25 mouse cellular contexts compared by ENCODE assay signal in the genomic region with DNA sequence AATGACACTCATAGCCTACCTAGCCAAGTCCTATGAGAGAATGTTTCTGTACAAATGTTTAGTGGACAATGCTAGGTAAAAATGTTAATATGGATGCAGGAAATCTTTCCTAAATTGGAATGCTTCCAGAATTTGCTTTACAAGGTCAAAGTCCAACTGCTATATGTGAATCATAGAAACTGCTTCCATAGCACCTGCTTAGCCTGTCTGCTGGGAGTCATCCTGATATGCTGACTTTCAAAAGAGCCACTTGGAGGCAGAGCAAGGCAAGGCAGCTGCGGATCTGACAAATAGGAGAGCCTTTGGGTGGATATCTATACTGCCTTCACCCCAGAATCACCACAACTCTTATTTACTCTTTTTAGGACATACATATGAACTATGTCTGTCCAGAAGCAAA. TPM values are rescaled to one million over a fixed set of nuclear protein-coding genes. Genes with fewer than 3 reads are reported as not detected.
DNase-seq lines count a peak whose midpoint lies in the region; ATAC-seq and TF ChIP-seq lines count a peak whose summit lies in the region.
"Had no signal": no experiment of that assay in that cellular context is flagged by ENCODE, and none has a peak within 500 bp of the region (broad histone marks: within the 10 kb centered on the region; RNA-seq: fewer than 3 reads in every experiment).

No protein-coding gene starts in this region.

- no peaks in the 10 kb centered on the region for H3K9me3 ChIP-seq in intestine, embryonic 15.5 days
- H3K9me3 ChIP-seq in intestine, postnatal 0 days (ENCODE audit: control insufficient read depth) = no peaks in the 10 kb centered on the region
- H3K9me3 ChIP-seq in stomach, embryonic 15.5 days = no peaks in the 10 kb centered on the region
- no peaks in the 10 kb centered on the region for H3K9me3 ChIP-seq in stomach, postnatal 0 days (ENCODE audit: control insufficient read depth, low read length)
- H3K9me3 ChIP-seq in forebrain, embryonic 14.5 days (replicated peaks; ENCODE audit: control insufficient read depth, low read length) = no peaks in the 10 kb centered on the region
- H3K9me3 ChIP-seq: embryonic facial prominence, embryonic 13.5 days; embryonic facial prominence, embryonic 15.5 days; forebrain, embryonic 10.5 days; forebrain, embryonic 12.5 days; forebrain, embryonic 15.5 days had no signal

- H3K4me1 ChIP-seq in intestine, embryonic 15.5 days (replicated peaks) = no peaks in the 10 kb centered on the region
- H3K4me1 ChIP-seq in intestine, postnatal 0 days (replicated peaks; ENCODE audit: control insufficient read depth, insufficient read depth, low read length) = peaks cover 5% of the 10 kb centered on the region; the same call in 1 of the 2 replicates
- H3K4me1 ChIP-seq in stomach, embryonic 15.5 days = no peaks in the 10 kb centered on the region
- no peaks in the 10 kb centered on the region for H3K4me1 ChIP-seq in stomach, postnatal 0 days (replicated peaks; ENCODE audit: control insufficient read depth, insufficient read depth)
- no peaks in the 10 kb centered on the region for H3K4me1 ChIP-seq in forebrain, embryonic 14.5 days (ENCODE audit: control insufficient read depth, insufficient read depth, low read length)
- H3K4me1 ChIP-seq: embryonic facial prominence, embryonic 13.5 days; embryonic facial prominence, embryonic 15.5 days; forebrain, embryonic 10.5 days; forebrain, embryonic 12.5 days; forebrain, embryonic 15.5 days had no signal

- 51% methylated on average over 1 of the region's 1 CpGs for WGBS in intestine, embryonic 15.5 days
- 25% methylated on average over 1 of the region's 1 CpGs for WGBS in intestine, postnatal 0 days
- 67% methylated on average over 1 of the region's 1 CpGs for WGBS in stomach, embryonic 15.5 days
- WGBS in stomach, postnatal 0 days = 76% methylated on average over 1 of the region's 1 CpGs
- WGBS in forebrain, embryonic 14.5 days = 65% methylated on average over 1 of the region's 1 CpGs

- H3K36me3 ChIP-seq in intestine, embryonic 15.5 days = no peaks in the 10 kb centered on the region
- H3K36me3 ChIP-seq in intestine, postnatal 0 days (ENCODE audit: control insufficient read depth, insufficient read depth) = no peaks in the 10 kb centered on the region
- no peaks in the 10 kb centered on the region for H3K36me3 ChIP-seq in stomach, embryonic 15.5 days
- H3K36me3 ChIP-seq in stomach, postnatal 0 days (ENCODE audit: control insufficient read depth, insufficient read depth, low read length) = no peaks in the 10 kb centered on the region
- no peaks in the 10 kb centered on the region for H3K36me3 ChIP-seq in forebrain, embryonic 14.5 days (ENCODE audit: control insufficient read depth, insufficient read depth, low read length)
- H3K36me3 ChIP-seq: embryonic facial prominence, embryonic 13.5 days; embryonic facial prominence, embryonic 15.5 days; forebrain, embryonic 10.5 days; forebrain, embryonic 12.5 days; forebrain, embryonic 15.5 days had no signal

- H3K4me2 ChIP-seq in intestine, embryonic 15.5 days (replicated peaks) = no peak overlapping the region
- no peak overlapping the region for H3K4me2 ChIP-seq in intestine, postnatal 0 days (replicated peaks; ENCODE audit: low read depth)
- no peak overlapping the region for H3K4me2 ChIP-seq in stomach, embryonic 15.5 days
- no peak overlapping the region for H3K4me2 ChIP-seq in stomach, postnatal 0 days (replicated peaks; ENCODE audit: low read depth)
- no peak overlapping the region for H3K4me2 ChIP-seq in forebrain, embryonic 14.5 days (ENCODE audit: low read length)
- H3K4me2 ChIP-seq: embryonic facial prominence, embryonic 13.5 days; embryonic facial prominence, embryonic 15.5 days; forebrain, embryonic 12.5 days; forebrain, embryonic 15.5 days had no signal

- H3K4me3 ChIP-seq in intestine, embryonic 15.5 days (replicated peaks) = no peak overlapping the region
- H3K4me3 ChIP-seq in intestine, postnatal 0 days (ENCODE audit: low read depth, low read length) = no peak overlapping the region
- no peak overlapping the region for H3K4me3 ChIP-seq in stomach, embryonic 15.5 days (replicated peaks)
- no peak overlapping the region for H3K4me3 ChIP-seq in stomach, postnatal 0 days (ENCODE audit: low read depth, low read length)
- no peak overlapping the region for H3K4me3 ChIP-seq in forebrain, embryonic 14.5 days (ENCODE audit: low read depth, low read length)
- H3K4me3 ChIP-seq: embryonic facial prominence, embryonic 13.5 days; embryonic facial prominence, embryonic 15.5 days; erythroblast, embryonic 14.5 days; forebrain, embryonic 10.5 days; forebrain, embryonic 12.5 days; forebrain, embryonic 15.5 days had no signal

- no peak overlapping the region for H3K27ac ChIP-seq in intestine, embryonic 15.5 days
- H3K27ac ChIP-seq in intestine, postnatal 0 days (ENCODE audit: low read depth, low read length) = no peak overlapping the region
- H3K27ac ChIP-seq in stomach, embryonic 15.5 days = no peak overlapping the region
- no peak overlapping the region for H3K27ac ChIP-seq in stomach, postnatal 0 days (replicated peaks)
- H3K27ac ChIP-seq in forebrain, embryonic 14.5 days (ENCODE audit: low read depth, low read length) = no peak overlapping the region
- H3K27ac ChIP-seq: embryonic facial prominence, embryonic 13.5 days; embryonic facial prominence, embryonic 15.5 days; forebrain, embryonic 10.5 days; forebrain, embryonic 12.5 days; forebrain, embryonic 15.5 days had no signal

- no peak for TF ChIP-seq EP300 in stomach, postnatal 0 days (optimal IDR thresholded peaks at IDR 0.05)

- peak; percentile 25 for DNase-seq in stomach, postnatal 0 days (ENCODE audit: low spot score)
- no peak for DNase-seq in urinary bladder, postnatal 25 days (ENCODE audit: low spot score)
- no peak for DNase-seq in cerebellum, postnatal 14 days
- DNase-seq in forebrain, embryonic 14.5 days (ENCODE audit: low spot score) = no peak
- no peak for DNase-seq in thymus, postnatal 36 days
- DNase-seq: adrenal gland, adult 2 months; adrenal gland, postnatal 10 days; adrenal gland, postnatal 25 days; cerebellum, adult 11-12 months; cerebellum, adult 2 months; cerebellum, adult 9-10 months; cerebellum, postnatal 10 days; cerebellum, postnatal 36 days; embryo, embryonic 11 days; forebrain, postnatal 0 days had no signal

- no peak overlapping the region for H3K9ac ChIP-seq in intestine, embryonic 15.5 days
- H3K9ac ChIP-seq in intestine, postnatal 0 days (ENCODE audit: low read depth, low read length) = no peak overlapping the region
- H3K9ac ChIP-seq in stomach, embryonic 15.5 days = no peak overlapping the region
- H3K9ac ChIP-seq in stomach, postnatal 0 days (ENCODE audit: low read length) = no peak overlapping the region
- H3K9ac ChIP-seq in forebrain, embryonic 14.5 days (ENCODE audit: low read length) = no peak overlapping the region
- H3K9ac ChIP-seq: embryonic facial prominence, embryonic 13.5 days; embryonic facial prominence, embryonic 15.5 days; forebrain, embryonic 12.5 days; forebrain, embryonic 15.5 days; forebrain, postnatal 0 days had no signal

- ATAC-seq in intestine, embryonic 15.5 days = peak; percentile 86
- ATAC-seq in intestine, postnatal 0 days = peak; percentile 92
- ATAC-seq in stomach, embryonic 15.5 days (ENCODE audit: insufficient read depth, low FRiP score, low read depth) = peak; percentile 70; the same call in 1 of the 2 replicates
- peak; percentile 92 for ATAC-seq in stomach, postnatal 0 days (ENCODE audit: low FRiP score, low TSS enrichment)
- ATAC-seq in forebrain, embryonic 14.5 days = no peak
- ATAC-seq: forebrain, embryonic 15.5 days; forebrain, postnatal 0 days had no signal

- H3K27me3 ChIP-seq in intestine, embryonic 15.5 days (replicated peaks) = no peaks in the 10 kb centered on the region
- no peaks in the 10 kb centered on the region for H3K27me3 ChIP-seq in intestine, postnatal 0 days (replicated peaks; ENCODE audit: control insufficient read depth, insufficient read depth, low read length)
- H3K27me3 ChIP-seq in stomach, embryonic 15.5 days (replicated peaks) = no peaks in the 10 kb centered on the region
- H3K27me3 ChIP-seq in stomach, postnatal 0 days (ENCODE audit: control insufficient read depth, insufficient read depth, low read length) = no peaks in the 10 kb centered on the region
- no peaks in the 10 kb centered on the region for H3K27me3 ChIP-seq in forebrain, embryonic 14.5 days (replicated peaks; ENCODE audit: control insufficient read depth, insufficient read depth, low read length)
- H3K27me3 ChIP-seq: embryonic facial prominence, embryonic 13.5 days; embryonic facial prominence, embryonic 15.5 days; forebrain, embryonic 12.5 days; forebrain, embryonic 15.5 days had no signal

- peak; percentile 58 for TF ChIP-seq CTCF in intestine, postnatal 0 days (IDR thresholded peaks at IDR 0.05; ENCODE audit: low read depth)
- peak; percentile 52 for TF ChIP-seq CTCF in stomach, postnatal 0 days (IDR thresholded peaks at IDR 0.05; ENCODE audit: low read depth)

RNA-seq across cellular contexts. Expression of gene Cyp2j6, which starts 14.5 kb away (rescaled TPM):
- 28.3 and 29.1 TPM in 2 replicates for polyA plus RNA-seq in intestine, embryonic 15.5 days (2015; fragmentation: Nextera tagmentation; extraction: Ambion mirVana)
- polyA plus RNA-seq in intestine, postnatal 0 days (2015; fragmentation: Nextera tagmentation; extraction: Ambion mirVana) = 37.2 and 39.2 TPM in 2 replicates
- polyA plus RNA-seq in stomach, embryonic 15.5 days (2015; fragmentation: Nextera tagmentation; extraction: Ambion mirVana) = 13.0 and 17.9 TPM in 2 replicates
- 21.5 and 23.0 TPM in 2 replicates for polyA plus RNA-seq in stomach, postnatal 0 days (2015; fragmentation: Nextera tagmentation; extraction: Ambion mirVana)
- polyA plus RNA-seq in forebrain, embryonic 14.5 days (2014; fragmentation: Nextera tagmentation; extraction: Ambion mirVana) = 4.3 and 4.8 TPM in 2 replicates
- polyA plus RNA-seq: erythroblast, embryonic 14.5 days had no signal

RNA-seq across cellular contexts. Expression of gene Cyp2j9, which starts 23.4 kb away (rescaled TPM):
- polyA plus RNA-seq in intestine, embryonic 15.5 days (2015; fragmentation: Nextera tagmentation; extraction: Ambion mirVana) = 3.3 TPM in 2 replicates
- polyA plus RNA-seq in intestine, postnatal 0 days (2015; fragmentation: Nextera tagmentation; extraction: Ambion mirVana) = 4.3 and 4.6 TPM in 2 replicates
- polyA plus RNA-seq in stomach, embryonic 15.5 days (2015; fragmentation: Nextera tagmentation; extraction: Ambion mirVana) = 4.8 and 6.7 TPM in 2 replicates
- 5.4 and 6.0 TPM in 2 replicates for polyA plus RNA-seq in stomach, postnatal 0 days (2015; fragmentation: Nextera tagmentation; extraction: Ambion mirVana)
- 3.0 and 3.4 TPM in 2 replicates for polyA plus RNA-seq in forebrain, embryonic 14.5 days (2014; fragmentation: Nextera tagmentation; extraction: Ambion mirVana)
- polyA plus RNA-seq: C2C12; erythroblast, embryonic 14.5 days had no signal
